Mouse (Mus musculus) testis, adult 2 months (tissue): ENCODE data around the gene Gatad2b. TPM values are rescaled to one million over a fixed set of nuclear protein-coding genes. Genes with fewer than 3 reads are reported as not detected.
A peak's percentile ranks its signal among the peaks of the same experiment; 100 is the strongest.
"Not testable (repeated sequence)": the region's sequence is repeated elsewhere in the genome, so short reads cannot be mapped to it uniquely, and the experiment has no call there.

Source experiments
- H3K27ac ChIP-seq: fragments of 200-500 bp; 2 replicates; pipeline ENCODE4 v1.5.1; 2012; ENCODE audit warnings: low read depth, low read length; ENCODE audit not compliant: control insufficient read depth, insufficient read depth
- H3K27me3 ChIP-seq: fragments of 200-500 bp; 2 replicates; pipeline ENCODE4 v1.6.1; 2012; ENCODE audit warnings: mild to moderate bottlenecking, low read length, moderate library complexity; ENCODE audit not compliant: control insufficient read depth, insufficient read depth
- H3K36me3 ChIP-seq: fragments of 200-500 bp; 2 replicates; pipeline ENCODE4 v1.6.1; 2012; ENCODE audit warnings: mild to moderate bottlenecking, low read length; ENCODE audit not compliant: control insufficient read depth, insufficient read depth
- H3K4me1 ChIP-seq: fragments of 200-500 bp; 2 replicates; pipeline ENCODE4 v1.6.1; 2012; ENCODE audit warnings: low read length; ENCODE audit not compliant: control insufficient read depth, insufficient read depth
- H3K4me3 ChIP-seq: fragments of 200-500 bp; 2 replicates; pipeline ENCODE4 v1.5.1; 2012; ENCODE audit warnings: low read depth, mild to moderate bottlenecking, low read length, moderate library complexity, mixed read lengths; ENCODE audit not compliant: control insufficient read depth
- CTCF ChIP-seq: fragments of 200-500 bp; IDR thresholded peaks from 2 replicates; pipeline ENCODE4 v1.5.1; 2012; ENCODE audit warnings: low read depth, mild to moderate bottlenecking, inconsistent platforms, low read length, moderate library complexity; ENCODE audit not compliant: control insufficient read depth, insufficient read depth, insufficient replicate concordance
- POLR2A ChIP-seq: fragments of 200-500 bp; IDR thresholded peaks from 2 replicates; pipeline ENCODE4 v1.6.1; 2012; ENCODE audit warnings: low read depth, mild to moderate bottlenecking, inconsistent platforms, low read length, moderate library complexity; ENCODE audit not compliant: control insufficient read depth
- polyA plus RNA-seq: library from polyadenylated mRNA; depleted of rRNA; stranded (reverse); fragments of >200 nt; gene quantifications from 2 replicates; pipeline ENCODE4 v1.2.3, GENCODE M21; 2012; rRNA removed

Gene Gatad2b
- polyA plus RNA-seq, result 26.2 and 34.5 TPM in 2 replicates

- H3K27me3 ChIP-seq, result no peaks in the 10 kb centered on the region
These were observed at the start of gene Gatad2b for GRCm38 (mm10) chr3:90292345-90293275. TSS of gene Gatad2b (plus strand) at chr3:90293178.

GRCm38 (mm10) chr3:90245406-90245805, 47.6 kb upstream of the Gatad2b start:
- Histone ChIP-seq H3K4me1 (peaks cover 12% of the 10 kb centered on the region), H3K36me3 (no peaks in the 10 kb centered on the region), H3K27ac (no peak overlapping the region; the same call in 1 of the 2 replicates), H3K27me3 (no peaks in the 10 kb centered on the region; the same call in 1 of the 2 replicates), H3K4me3 (no peak overlapping the region)
- no peak for TF ChIP-seq CTCF
- no peak for TF ChIP-seq POLR2A

More at GRCm38 (mm10) chr3:90292345-90293275, at the start of gene Gatad2b:
- TF ChIP-seq CTCF, result 0 out of 2 replicates have a peak, but pooled peaks have one; percentile 1
- peak; percentile 53; the same call in 1 of the 2 replicates for TF ChIP-seq POLR2A
- Histone ChIP-seq H3K27ac (peak within 1 kb of the TSS; percentile 95), H3K4me3 (peak within 1 kb of the TSS; percentile 98), H3K4me1 (peaks cover 3% of the 10 kb centered on the region; the same call in 1 of the 2 replicates), H3K36me3 (no peaks in the 10 kb centered on the region)

- TF ChIP-seq POLR2A (no peak), CTCF (no peak)
- peak overlapping the region; percentile 88 for H3K27ac ChIP-seq
- H3K4me1 ChIP-seq, result peaks cover 12% of the 10 kb centered on the region
- H3K36me3 ChIP-seq, result no peaks in the 10 kb centered on the region
- peak overlapping the region; percentile 97 for H3K4me3 ChIP-seq
- H3K27me3 ChIP-seq, result no peaks in the 10 kb centered on the region; the same call in 1 of the 2 replicates
These were observed 45.4 kb upstream of the Gatad2b start for GRCm38 (mm10) chr3:90247630-90247959.

GRCm38 (mm10) chr3:90247960-90248745, 44.8 kb upstream of the Gatad2b start, which contains the start of gene Slc39a1:
TSS of gene Slc39a1 (plus strand) at chr3:90248172.
- H3K27me3 ChIP-seq, result no peaks in the 10 kb centered on the region
- peak; percentile 65 for TF ChIP-seq POLR2A
- no peak for TF ChIP-seq CTCF
- H3K4me1 ChIP-seq, result peaks cover 12% of the 10 kb centered on the region
- H3K4me3 ChIP-seq, result peak within 1 kb of the TSS; percentile 97
- no peaks in the 10 kb centered on the region for H3K36me3 ChIP-seq
- H3K27ac ChIP-seq, result peak within 1 kb of the TSS; percentile 90

- H3K27ac ChIP-seq, result peak overlapping the region; percentile 90
- peak overlapping the region; percentile 97 for H3K4me3 ChIP-seq
These were observed 44.3 kb upstream of the Gatad2b start for GRCm38 (mm10) chr3:90248746-90249100.

GRCm38 (mm10) chr3:90250791-90251190, 42.2 kb upstream of the Gatad2b start:
- Histone ChIP-seq H3K27me3 (no peaks in the 10 kb centered on the region), H3K4me3 (no peak overlapping the region), H3K4me1 (peaks cover 15% of the 10 kb centered on the region), H3K36me3 (no peaks in the 10 kb centered on the region), H3K27ac (no peak overlapping the region)
- TF ChIP-seq CTCF, result no peak
- TF ChIP-seq POLR2A, result no peak

More at GRCm38 (mm10) chr3:90248746-90249100, 44.3 kb upstream of the Gatad2b start:
- Histone ChIP-seq H3K4me1 (peaks cover 10% of the 10 kb centered on the region), H3K36me3 (no peaks in the 10 kb centered on the region), H3K27me3 (no peaks in the 10 kb centered on the region)
- TF ChIP-seq POLR2A (no peak; the same call in 1 of the 2 replicates), CTCF (no peak)

- not testable (repeated sequence) for H3K4me3 ChIP-seq, H3K27ac ChIP-seq, H3K36me3 ChIP-seq, H3K27me3 ChIP-seq
- peaks cover 15% of the 10 kb centered on the region for H3K4me1 ChIP-seq
These were observed 41.2 kb upstream of the Gatad2b start for GRCm38 (mm10) chr3:90251731-90252226.

- H3K36me3 ChIP-seq, H3K27me3 ChIP-seq, H3K4me3 ChIP-seq, H3K27ac ChIP-seq: not testable (repeated sequence)
- H3K4me1 ChIP-seq, result peaks cover 15% of the 10 kb centered on the region
These were observed 40.3 kb upstream of the Gatad2b start for GRCm38 (mm10) chr3:90252659-90253058.

GRCm38 (mm10) chr3:90253174-90253573, 39.8 kb upstream of the Gatad2b start:
- peaks cover 13% of the 10 kb centered on the region for H3K4me1 ChIP-seq
- H3K27ac ChIP-seq, H3K27me3 ChIP-seq, H3K36me3 ChIP-seq, H3K4me3 ChIP-seq: not testable (repeated sequence)
